In genomic region chr8:9067731-9068130, GRCm38 (mm10) we compare ENCODE assay signal across 19 mouse cellular contexts.
"Had no signal": no experiment of that assay in that cellular context is flagged by ENCODE, and none has a peak within 500 bp of the region (broad histone marks: within the 10 kb centered on the region; RNA-seq: fewer than 3 reads in every experiment).

No protein-coding gene starts in this region.

- H3K4me1 ChIP-seq: limb, embryonic 10.5 days; limb, embryonic 13.5 days; midbrain, embryonic 12.5 days; midbrain, embryonic 15.5 days; neural tube, embryonic 12.5 days; neural tube, embryonic 15.5 days had no signal

- H3K9ac ChIP-seq: limb, embryonic 13.5 days; liver, embryonic 14.5 days; liver, postnatal 0 days; midbrain, embryonic 12.5 days; midbrain, embryonic 15.5 days; neural tube, embryonic 12.5 days; neural tube, embryonic 15.5 days; stomach, embryonic 15.5 days had no signal

- H3K9me3 ChIP-seq: limb, embryonic 10.5 days; limb, embryonic 13.5 days; midbrain, embryonic 12.5 days; midbrain, embryonic 15.5 days; neural tube, embryonic 12.5 days; neural tube, embryonic 15.5 days; stomach, embryonic 15.5 days had no signal

- DNase-seq: layer of hippocampus, adult 9-11 months; liver; liver, postnatal 0 days; right cerebral cortex, adult 18-20 months; right cerebral cortex, postnatal 14 days; right cerebral cortex, postnatal 4 days; thymus, postnatal 25 days had no signal

- H3K27me3 ChIP-seq: limb, embryonic 13.5 days; midbrain, embryonic 12.5 days; midbrain, embryonic 15.5 days; neural tube, embryonic 12.5 days; neural tube, embryonic 15.5 days; stomach, embryonic 15.5 days had no signal

- H3K4me2 ChIP-seq: limb, embryonic 13.5 days; midbrain, embryonic 12.5 days; midbrain, embryonic 15.5 days; neural tube, embryonic 12.5 days; neural tube, embryonic 15.5 days; stomach, embryonic 15.5 days had no signal

- ATAC-seq: liver, postnatal 0 days; lung, postnatal 0 days; midbrain, embryonic 15.5 days had no signal

- H3K27ac ChIP-seq: kidney, postnatal 0 days; layer of hippocampus, adult 2 months; limb, embryonic 10.5 days; limb, embryonic 13.5 days; liver, embryonic 14.5 days; macrophage; midbrain, embryonic 12.5 days; midbrain, embryonic 15.5 days; neural tube, embryonic 12.5 days; neural tube, embryonic 15.5 days; stomach, embryonic 15.5 days had no signal

- H3K4me3 ChIP-seq: layer of hippocampus, adult 2 months; limb, embryonic 10.5 days; limb, embryonic 13.5 days; midbrain, embryonic 12.5 days; midbrain, embryonic 15.5 days; neural tube, embryonic 12.5 days; neural tube, embryonic 15.5 days; stomach, embryonic 15.5 days had no signal

- H3K36me3 ChIP-seq: limb, embryonic 10.5 days; limb, embryonic 13.5 days; midbrain, embryonic 12.5 days; midbrain, embryonic 15.5 days; neural tube, embryonic 12.5 days; neural tube, embryonic 15.5 days; stomach, embryonic 15.5 days had no signal
